Mouse (Mus musculus) embryonic facial prominence, embryonic 12.5 days (tissue): ENCODE results near the gene Qtrt1. TPM values are rescaled to one million over a fixed set of nuclear protein-coding genes. Genes with fewer than 3 reads are reported as not detected.

Source experiments
- ATAC-seq: fragments of 200-750 bp; cut with Nextera tagmentation; 2 replicates; pipeline ENCODE4 v1.8.0; 2017; ENCODE audit not compliant: insufficient number of reproducible peaks, insufficient read depth, low FRiP score, low TSS enrichment
- H3K27ac ChIP-seq: fragments of 300-500 bp; sonication (generic); 2 replicates; pipeline ENCODE4 v1.5.1; 2016; ENCODE audit warnings: mild to moderate bottlenecking
- H3K27me3 ChIP-seq: fragments of 300-500 bp; sonication (generic); 2 replicates; pipeline ENCODE4 v1.6.1; 2016; ENCODE audit warnings: mild to moderate bottlenecking, moderate library complexity
- H3K36me3 ChIP-seq: fragments of 300-500 bp; sonication (generic); 2 replicates; pipeline ENCODE4 v1.6.1; 2016; ENCODE audit warnings: mild to moderate bottlenecking
- H3K4me1 ChIP-seq: fragments of 300-500 bp; sonication (generic); 2 replicates; pipeline ENCODE4 v1.6.1; 2016
- H3K4me2 ChIP-seq: fragments of 300-500 bp; sonication (generic); replicated peaks from 2 replicates; pipeline ENCODE4 v1.6.1; 2016; ENCODE audit warnings: mild to moderate bottlenecking, moderate library complexity
- H3K4me3 ChIP-seq: fragments of 300-500 bp; sonication (generic); 2 replicates; pipeline ENCODE4 v1.5.1; 2016; ENCODE audit warnings: mild to moderate bottlenecking
- H3K9ac ChIP-seq: fragments of 300-500 bp; sonication (generic); 2 replicates; pipeline ENCODE4 v1.6.1; 2016; ENCODE audit warnings: mild to moderate bottlenecking, moderate library complexity
- H3K9me3 ChIP-seq: fragments of 300-500 bp; sonication (generic); 2 replicates; pipeline ENCODE4 v1.6.1; 2016; ENCODE audit warnings: mild to moderate bottlenecking, moderate library complexity
- WGBS: fragments of 180-500 bp; shearing (Covaris S2); methylation state at CpG from one replicate; pipeline ENCODE4 v1.1.7; 2016; 5-methylcytosine and 5-hydroxymethylcytosine counted together
- polyA plus RNA-seq: library from polyadenylated mRNA; unstranded; fragments of >200 nt; fragmentation: Nextera tagmentation; extraction: Ambion mirVana; gene quantifications from 2 replicates; pipeline ENCODE4 v1.2.1, GENCODE M21; 2016

Gene Qtrt1
- polyA plus RNA-seq, 1 experiment from 2014 or later: 48.7 TPM

GRCm38 (mm10) chr9:21424631-21425555, 13.3 kb downstream of the Qtrt1 start, which contains the start of gene Dnm2:
Gene Dnm2, plus strand, starts transcription at chr9:21424908.
- Histone ChIP-seq H3K27ac (peak within 1 kb of the TSS; percentile 83), H3K9ac (peak within 1 kb of the TSS; percentile 88), H3K27me3 (no peaks in the 10 kb centered on the region), H3K4me3 (peak within 1 kb of the TSS; percentile 95), H3K4me1 (peaks cover 14% of the 10 kb centered on the region), H3K36me3 (peaks cover 18% of the 10 kb centered on the region), H3K9me3 (no peaks in the 10 kb centered on the region), H3K4me2 (peak within 1 kb of the TSS; percentile 83)
- peak; percentile 98 for ATAC-seq
- WGBS: under 1% methylated on average over 81 of the region's 82 CpGs

DNA sequence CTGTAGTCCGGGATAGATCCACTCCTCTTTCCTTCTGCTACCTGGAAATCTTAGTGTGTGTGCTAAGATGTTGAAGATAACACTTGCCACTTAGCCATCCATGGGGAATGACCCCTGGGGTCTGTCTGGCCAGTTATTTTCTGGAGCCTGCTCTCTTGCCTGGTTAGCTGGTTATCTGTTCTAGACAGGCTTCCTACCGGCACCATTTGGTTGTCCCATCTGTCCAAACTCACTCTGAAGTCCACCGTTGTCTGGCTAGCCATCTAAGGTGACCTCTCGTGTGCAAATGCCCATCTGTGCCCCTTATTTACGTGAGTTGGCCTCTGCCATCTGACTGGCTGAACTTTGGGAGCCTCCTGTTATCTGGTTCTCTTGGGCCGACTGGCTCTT, 13.9 kb downstream of the Qtrt1 start:
- Histone ChIP-seq H3K27ac (0 out of 2 replicates have a peak overlapping the region, but pooled peaks have one; percentile 83), H3K4me3 (peak overlapping the region; percentile 95), H3K9me3 (no peaks in the 10 kb centered on the region), H3K4me2 (peak overlapping the region; percentile 83), H3K4me1 (peaks cover 14% of the 10 kb centered on the region), H3K36me3 (peaks cover 11% of the 10 kb centered on the region), H3K9ac (peak overlapping the region; percentile 88), H3K27me3 (no peaks in the 10 kb centered on the region)
- WGBS: 11% methylated on average over 6 of the region's 6 CpGs
- no peak for ATAC-seq

DNA sequence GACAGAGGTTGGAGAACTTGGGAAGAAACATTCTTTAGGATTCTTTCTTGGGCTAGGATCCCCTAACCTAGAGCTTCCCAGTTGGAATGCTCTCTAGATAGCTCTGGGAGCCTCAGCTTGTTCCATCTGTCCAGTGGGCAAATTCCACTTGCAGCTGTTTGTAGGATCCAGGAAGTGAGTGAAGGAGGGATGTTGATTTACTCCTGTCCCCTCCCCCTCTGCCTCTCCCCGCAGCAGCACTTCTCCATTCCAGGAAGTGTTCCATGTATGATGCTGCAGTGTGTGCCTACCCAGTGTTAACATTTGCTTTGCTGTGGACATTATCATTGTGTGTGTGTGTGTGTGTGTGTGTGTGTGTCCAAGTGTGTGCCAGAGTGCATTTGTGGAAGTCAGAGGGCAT, 14.4 kb downstream of the Qtrt1 start:
- Histone ChIP-seq H3K9me3 (no peaks in the 10 kb centered on the region), H3K36me3 (peaks cover 6% of the 10 kb centered on the region), H3K27me3 (no peaks in the 10 kb centered on the region), H3K9ac (peak overlapping the region; percentile 88; the same call in 1 of the 2 replicates), H3K4me1 (peaks cover 14% of the 10 kb centered on the region), H3K4me3 (peak overlapping the region; percentile 95), H3K4me2 (peak overlapping the region; percentile 83), H3K27ac (no peak overlapping the region)
- WGBS: 0% methylated on average over 1 of the region's 1 CpGs
- ATAC-seq: no peak

DNA sequence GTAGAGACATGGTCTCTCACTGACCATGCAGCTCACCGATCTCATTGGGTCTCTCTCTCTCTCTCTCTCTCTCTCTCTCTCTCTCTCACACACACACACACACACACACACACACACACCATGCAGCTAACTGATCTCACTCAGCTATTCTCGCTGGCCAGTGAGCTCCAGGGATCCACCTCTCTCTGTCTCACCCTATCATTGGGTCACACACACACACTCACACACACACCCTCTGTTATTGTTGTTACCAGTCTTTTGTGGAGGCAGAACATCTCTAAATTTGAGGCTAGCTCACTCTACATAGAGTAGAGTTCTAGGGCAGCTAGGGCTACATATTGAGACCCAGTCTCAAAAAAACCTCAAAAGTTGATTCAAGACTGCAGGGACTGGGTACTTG, 14.9 kb downstream of the Qtrt1 start:
- ATAC-seq: no peak
- no peak overlapping the region for H3K27ac ChIP-seq
- no peaks in the 10 kb centered on the region for H3K27me3 ChIP-seq
- H3K9me3 ChIP-seq: no peaks in the 10 kb centered on the region
- peak overlapping the region; percentile 83; the same call in 1 of the 2 replicates for H3K4me2 ChIP-seq
- WGBS: 75% methylated on average over 2 of the region's 2 CpGs
- H3K36me3 ChIP-seq: peaks cover 1% of the 10 kb centered on the region
- no peak overlapping the region for H3K9ac ChIP-seq
- peaks cover 14% of the 10 kb centered on the region for H3K4me1 ChIP-seq
- no peak overlapping the region; the same call in 1 of the 2 replicates for H3K4me3 ChIP-seq

DNA sequence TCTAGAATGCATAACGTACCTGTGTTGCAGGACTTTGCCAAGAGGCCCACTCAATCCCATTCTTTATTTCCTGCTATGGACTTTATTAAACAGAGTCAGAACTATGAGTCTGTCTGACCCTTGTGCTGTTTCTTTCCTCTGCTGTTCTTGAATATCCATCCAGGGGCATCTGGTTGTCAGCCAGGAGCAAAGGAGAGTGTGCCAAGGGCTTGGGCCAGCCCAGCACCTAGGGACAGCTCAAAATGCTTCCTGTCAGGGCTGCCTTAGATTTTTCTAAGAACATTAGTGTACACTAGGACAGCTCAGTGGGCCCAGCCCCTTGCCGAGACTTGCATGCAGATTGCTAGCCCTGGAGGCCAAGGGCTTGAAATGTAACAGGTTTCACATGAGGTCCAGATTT, 16.1 kb downstream of the Qtrt1 start:
- H3K27me3 ChIP-seq: no peaks in the 10 kb centered on the region
- H3K4me3 ChIP-seq: no peak overlapping the region
- no peak for ATAC-seq
- no peak overlapping the region for H3K27ac ChIP-seq
- WGBS: 85% methylated on average over 2 of the region's 2 CpGs
- no peak overlapping the region for H3K9ac ChIP-seq
- H3K36me3 ChIP-seq: no peaks in the 10 kb centered on the region
- no peak overlapping the region for H3K4me2 ChIP-seq
- H3K4me1 ChIP-seq: peaks cover 14% of the 10 kb centered on the region
- no peaks in the 10 kb centered on the region for H3K9me3 ChIP-seq

DNA sequence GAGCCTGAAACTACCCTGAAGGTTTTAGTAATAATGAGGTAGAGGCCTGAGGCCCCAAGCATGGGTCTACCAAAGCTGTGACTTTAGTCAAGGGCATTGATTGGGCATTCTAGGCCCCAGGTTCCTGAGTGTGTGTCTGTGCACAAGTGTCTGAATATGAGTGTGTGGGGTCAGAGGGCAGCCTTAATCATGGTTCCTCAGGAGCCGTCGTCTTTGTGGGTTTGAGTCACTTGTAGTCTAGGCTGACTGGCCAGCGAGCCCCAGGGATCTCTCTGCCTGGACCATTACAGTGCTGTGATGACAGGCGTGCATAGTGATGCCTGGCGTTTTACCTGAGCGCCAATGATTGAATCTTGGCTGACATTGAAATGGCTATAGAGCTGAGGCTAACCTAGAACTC, 16.5 kb downstream of the Qtrt1 start:
- H3K4me2 ChIP-seq: no peak overlapping the region

DNA sequence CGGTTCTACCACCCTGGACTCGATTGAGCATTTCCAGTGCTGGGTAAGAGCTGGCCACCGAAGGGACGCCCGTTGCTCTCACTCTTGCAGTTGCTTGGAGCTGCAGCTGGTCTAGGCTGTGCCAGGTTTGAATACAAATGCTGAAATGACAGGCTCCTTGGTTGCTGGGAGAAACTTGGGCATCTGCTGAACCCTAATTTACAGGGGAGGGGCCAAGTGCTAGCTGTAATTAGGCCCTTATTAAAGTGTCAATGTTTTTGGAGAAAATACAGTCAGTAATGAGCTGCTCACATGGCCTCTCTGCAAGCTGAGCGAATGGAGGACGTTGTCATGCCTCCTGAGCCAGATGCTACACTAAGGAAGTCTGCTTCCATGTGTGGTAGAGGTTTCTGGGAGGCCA, 19.1 kb downstream of the Qtrt1 start:
- 78% methylated on average over 7 of the region's 7 CpGs for WGBS
- no peak for ATAC-seq
- no peak overlapping the region for H3K9ac ChIP-seq
- H3K27ac ChIP-seq: no peak overlapping the region
- no peaks in the 10 kb centered on the region for H3K27me3 ChIP-seq
- no peak overlapping the region for H3K4me2 ChIP-seq
- H3K9me3 ChIP-seq: no peaks in the 10 kb centered on the region
- H3K4me1 ChIP-seq: peaks cover 9% of the 10 kb centered on the region
- H3K36me3 ChIP-seq: no peaks in the 10 kb centered on the region
- no peak overlapping the region for H3K4me3 ChIP-seq

More for the DNA sequence above, 16.5 kb downstream of the Qtrt1 start:
- Histone ChIP-seq H3K4me1 (peaks cover 14% of the 10 kb centered on the region), H3K9ac (no peak overlapping the region), H3K4me3 (no peak overlapping the region), H3K27me3 (no peaks in the 10 kb centered on the region), H3K36me3 (no peaks in the 10 kb centered on the region), H3K9me3 (no peaks in the 10 kb centered on the region), H3K27ac (no peak overlapping the region)
- 84% methylated on average over 6 of the region's 6 CpGs for WGBS
- ATAC-seq: no peak

DNA sequence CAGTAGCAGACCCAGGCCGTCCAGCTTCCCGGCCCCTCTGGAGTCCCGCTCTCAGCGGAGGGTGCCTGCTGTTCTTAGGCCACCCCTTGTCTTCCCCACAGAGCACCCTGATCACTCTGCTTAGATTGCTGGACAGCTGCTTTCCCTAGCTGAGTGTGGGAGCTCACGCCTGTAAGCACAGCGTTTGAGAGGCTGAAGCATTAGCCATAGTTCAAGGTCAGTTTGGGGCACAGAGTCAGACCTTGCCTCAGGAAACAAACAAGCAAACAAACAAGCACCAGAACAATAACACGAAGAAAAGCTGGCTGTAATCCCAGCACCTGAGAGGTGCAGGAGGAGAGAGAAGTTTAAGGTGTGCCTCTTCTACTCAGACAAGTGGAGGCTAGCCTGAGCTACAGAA, 20.4 kb downstream of the Qtrt1 start:
- Histone ChIP-seq H3K9ac (no peak overlapping the region), H3K4me1 (0 out of 2 replicates have a peak, but pooled peaks cover 4% of the 10 kb centered on the region), H3K27ac (no peak overlapping the region), H3K27me3 (no peaks in the 10 kb centered on the region), H3K4me2 (no peak overlapping the region), H3K36me3 (no peaks in the 10 kb centered on the region), H3K9me3 (no peaks in the 10 kb centered on the region), H3K4me3 (no peak overlapping the region)
- 0 out of 2 replicates have a peak, but pooled peaks have one; percentile 24 for ATAC-seq
- WGBS: 89% methylated on average over 7 of the region's 7 CpGs

DNA sequence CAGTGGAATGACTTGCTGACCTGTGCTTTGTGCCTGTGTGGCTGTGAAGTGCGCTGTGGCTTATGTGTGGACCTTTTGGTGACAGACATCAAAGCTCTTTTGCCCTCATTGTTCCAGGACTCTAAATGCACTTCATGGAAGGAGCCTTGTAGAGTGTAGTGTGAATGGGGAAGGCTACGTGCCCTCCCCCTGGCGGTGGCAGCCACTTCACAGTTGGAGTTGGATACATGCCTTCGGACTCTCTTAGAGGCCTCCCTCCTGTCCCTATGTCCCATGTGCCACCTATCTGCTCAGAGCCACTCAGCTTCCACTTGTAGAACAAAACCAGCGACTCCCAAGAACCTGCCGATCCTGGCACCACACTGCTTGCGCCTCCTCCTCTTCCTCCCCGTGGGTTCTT, 22.1 kb downstream of the Qtrt1 start:
- Histone ChIP-seq H3K9ac (no peak overlapping the region), H3K36me3 (no peaks in the 10 kb centered on the region), H3K27me3 (no peaks in the 10 kb centered on the region), H3K27ac (no peak overlapping the region), H3K4me2 (no peak overlapping the region), H3K4me1 (peaks cover 7% of the 10 kb centered on the region; the same call in 1 of the 2 replicates), H3K9me3 (no peaks in the 10 kb centered on the region), H3K4me3 (no peak overlapping the region)
- 91% methylated on average over 8 of the region's 8 CpGs for whole genome bisulfite sequencing
- ATAC-seq: no peak

GRCm38 (mm10) chr9:21434410-21434809, 22.8 kb downstream of the Qtrt1 start:
- Histone ChIP-seq H3K4me1 (peaks cover 7% of the 10 kb centered on the region; the same call in 1 of the 2 replicates), H3K27me3 (no peaks in the 10 kb centered on the region), H3K27ac (no peak overlapping the region), H3K4me3 (no peak overlapping the region), H3K9ac (no peak overlapping the region), H3K9me3 (no peaks in the 10 kb centered on the region), H3K4me2 (no peak overlapping the region), H3K36me3 (no peaks in the 10 kb centered on the region)
- no peak for ATAC-seq
- WGBS: 90% methylated on average over 2 of the region's 2 CpGs

- Histone ChIP-seq H3K9me3 (no peaks in the 10 kb centered on the region), H3K4me2 (no peak overlapping the region), H3K4me1 (peaks cover 7% of the 10 kb centered on the region; the same call in 1 of the 2 replicates), H3K27me3 (no peaks in the 10 kb centered on the region), H3K4me3 (no peak overlapping the region), H3K36me3 (no peaks in the 10 kb centered on the region), H3K9ac (no peak overlapping the region), H3K27ac (no peak overlapping the region)
- WGBS: 84% methylated on average over 7 of the region's 7 CpGs
- no peak for ATAC-seq
Observed at GRCm38 (mm10) chr9:21435777-21436635, 24.4 kb downstream of the Qtrt1 start.
